In the genomic region with DNA sequence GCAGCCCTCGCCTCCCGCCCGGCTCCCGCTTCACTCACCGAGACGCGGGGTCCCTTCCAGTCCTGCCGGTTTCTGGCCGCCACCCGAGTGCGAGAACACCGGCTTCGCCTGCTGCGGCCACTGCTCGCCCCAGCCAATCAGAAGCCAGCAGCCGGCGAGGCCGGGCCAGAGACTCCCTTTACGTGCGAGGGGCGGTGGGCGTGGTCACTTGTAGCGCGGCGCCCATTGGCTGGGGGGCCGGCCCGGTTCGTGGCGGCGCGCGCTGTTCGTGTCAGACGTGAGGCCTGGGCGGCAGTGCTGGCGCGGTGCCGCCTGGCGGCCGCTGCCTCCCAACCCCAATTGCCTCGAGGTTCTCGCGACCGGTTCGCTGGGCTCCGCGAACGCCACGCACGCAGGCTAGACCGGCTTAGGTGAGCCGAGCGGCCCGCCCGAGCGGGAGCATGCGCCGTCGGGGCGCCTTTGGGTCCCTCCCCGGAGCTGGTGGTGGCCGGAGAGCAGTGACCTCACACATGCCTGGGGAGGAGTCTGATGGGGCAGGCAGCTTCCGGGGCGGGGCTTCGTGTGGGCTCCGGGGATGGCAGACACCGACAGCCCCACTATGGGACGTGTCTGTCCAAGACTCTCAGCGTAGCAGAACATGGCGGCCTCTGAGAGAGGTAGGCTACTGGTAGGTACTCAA, we compare ENCODE assay signal across 8 mouse cellular contexts. TPM values are rescaled to one million over a fixed set of nuclear protein-coding genes. Genes with fewer than 3 reads are reported as not detected.
DNase-seq lines count a peak whose midpoint lies in the region; ATAC-seq and TF ChIP-seq lines count a peak whose summit lies in the region.

No protein-coding gene starts in this region.

- peak; percentile 80 for DNase-seq in WW6 (ENCODE audit: low read depth, low spot score)
- peak; percentile 94 to 98 for DNase-seq in cerebellum, postnatal 4 days (ENCODE audit: low spot score in 2 of 2)
- DNase-seq in gastrocnemius, adult 18-20 months (ENCODE audit: low spot score) = peak; percentile 97
- peak; percentile 98 for DNase-seq in left cerebral cortex, adult 2 months (ENCODE audit: extremely low spot score in 1 of 2, low spot score in 2 of 2)
- DNase-seq in right cerebral cortex, adult 2 months (ENCODE audit: low spot score in 2 of 2) = peak; percentile 97 to 98
- peak; percentile 98 for DNase-seq in urinary bladder, postnatal 14 days (ENCODE audit: low spot score)

- H3K27ac ChIP-seq in hindbrain, embryonic 16.5 days (ENCODE audit: low read depth, low read length) = peak overlapping the region; percentile 98
- H3K27ac ChIP-seq in left cerebral cortex, adult 2 months = peak overlapping the region; percentile 96

- peak; percentile 99 for ATAC-seq in hindbrain, embryonic 16.5 days
- ATAC-seq in megakaryocyte, adult 5-6 weeks (ENCODE audit: poor library complexity, severe bottlenecking) = peak; percentile 89

- peak overlapping the region; percentile 81 for H3K9ac ChIP-seq in hindbrain, embryonic 16.5 days (ENCODE audit: low read depth, low read length)

- H3K4me3 ChIP-seq in hindbrain, embryonic 16.5 days (ENCODE audit: low read length) = peak overlapping the region; percentile 79
- H3K4me3 ChIP-seq in left cerebral cortex, adult 2 months = peak overlapping the region; percentile 92

- peak overlapping the region; percentile 59 for H3K4me2 ChIP-seq in hindbrain, embryonic 16.5 days (ENCODE audit: low read length)

- no peaks in the 10 kb centered on the region for H3K9me3 ChIP-seq in hindbrain, embryonic 16.5 days (ENCODE audit: control insufficient read depth, low read length)

- no peaks in the 10 kb centered on the region for H3K36me3 ChIP-seq in hindbrain, embryonic 16.5 days (ENCODE audit: control insufficient read depth, insufficient read depth, low read length)

- no peaks in the 10 kb centered on the region for H3K27me3 ChIP-seq in hindbrain, embryonic 16.5 days (replicated peaks; ENCODE audit: control insufficient read depth, insufficient read depth, low read length)

- H3K4me1 ChIP-seq in hindbrain, embryonic 16.5 days (ENCODE audit: control insufficient read depth, insufficient read depth, low read depth, low read length) = no peaks in the 10 kb centered on the region

- peak; percentile 32 for TF ChIP-seq CTCF in left cerebral cortex, adult 2 months (IDR thresholded peaks at IDR 0.05)

- WGBS in hindbrain, embryonic 16.5 days = under 1% methylated on average over 66 of the region's 70 CpGs

- intact Hi-C loops in left cerebral cortex, adult 2 months (cut with DNase I) = no loop called here

RNA-seq across cellular contexts. Expression of a gene that starts 0.5 kb away (rescaled TPM):
- total RNA-seq in gastrocnemius, adult 18-20 months (2021) = 10 to 100 TPM; 82.9 to 95.7 TPM
- polyA plus RNA-seq in hindbrain, embryonic 16.5 days (2015; fragmentation: Nextera tagmentation; extraction: Ambion mirVana) = 160 and 166 TPM in 2 replicates
- 10 to 100 TPM; 90.3 to 93.7 TPM for total RNA-seq in left cerebral cortex, adult 2 months (2021)
- 64.0 and 80.3 TPM in 2 replicates for total RNA-seq in megakaryocyte, adult 5-6 weeks (2015)
- 9.5 and 13.5 TPM in 2 replicates for total RNA-seq in megakaryocyte, adult 5-6 weeks (2017)

RNA-seq across cellular contexts. Expression of a gene that starts 18.4 kb away (rescaled TPM):
- total RNA-seq in gastrocnemius, adult 18-20 months (2021) = under 1 TPM in 1 of 2 experiments, not detected in 1; 0.17 TPM
- 2.8 and 3.6 TPM in 2 replicates for polyA plus RNA-seq in hindbrain, embryonic 16.5 days (2015; fragmentation: Nextera tagmentation; extraction: Ambion mirVana)
- total RNA-seq in left cerebral cortex, adult 2 months (2021) = 1 to 10 TPM; 5.7 to 6.2 TPM
- not detected in 2 replicates for total RNA-seq in megakaryocyte, adult 5-6 weeks (2015)
- not detected in 2 replicates for total RNA-seq in megakaryocyte, adult 5-6 weeks (2017)

RNA-seq across cellular contexts. Expression of a gene that starts 40.5 kb away (rescaled TPM):
- total RNA-seq in gastrocnemius, adult 18-20 months (2021) = 1 to 10 TPM in 1 of 2 experiments, under 1 TPM in 1; 0.64 to 1.8 TPM
- polyA plus RNA-seq in hindbrain, embryonic 16.5 days (2015; fragmentation: Nextera tagmentation; extraction: Ambion mirVana) = 3.5 and 3.8 TPM in 2 replicates
- 1 to 10 TPM; 6.9 to 7.9 TPM for total RNA-seq in left cerebral cortex, adult 2 months (2021)
- not detected in 2 replicates for total RNA-seq in megakaryocyte, adult 5-6 weeks (2015)
- total RNA-seq in megakaryocyte, adult 5-6 weeks (2017) = not detected in 2 replicates

RNA-seq across cellular contexts. Expression of a gene that starts 58.5 kb away (rescaled TPM):
- not detected for total RNA-seq in gastrocnemius, adult 18-20 months (2021)
- polyA plus RNA-seq in hindbrain, embryonic 16.5 days (2015; fragmentation: Nextera tagmentation; extraction: Ambion mirVana) = not detected in 2 replicates
- not detected for total RNA-seq in left cerebral cortex, adult 2 months (2021)
- total RNA-seq in megakaryocyte, adult 5-6 weeks (2015) = not detected in 2 replicates
- total RNA-seq in megakaryocyte, adult 5-6 weeks (2017) = 0.18 TPM in 1 of 2 replicates, not detected in the other

Comparison
In these comparisons a context has a peak if more than half of its experiments do, and no peak if none do; other contexts are left out.
1. Peak in every context shown above with its lines: DNase-seq, ATAC-seq, H3K4me3 ChIP-seq and H3K27ac ChIP-seq.
2. RNA of a gene that starts 18.4 kb away (total RNA-seq): 5.7 to 6.2 TPM in left cerebral cortex, adult 2 months; 0.17 TPM in gastrocnemius, adult 18-20 months and not detected in megakaryocyte, adult 5-6 weeks; every median in the first group is over 4 times any median in the second.